Mouse (Mus musculus) neural tube, embryonic 12.5 days (tissue): ENCODE measurements around the gene Cfap97d2. TPM values are rescaled to one million over a fixed set of nuclear protein-coding genes. Genes with fewer than 3 reads are reported as not detected.

ENCODE experiments used
- ATAC-seq: fragments of 200-750 bp; cut with Nextera tagmentation; 2 replicates; pipeline ENCODE4 v1.8.0; 2017; ENCODE audit warnings: low read depth, mild to moderate bottlenecking, moderate TSS enrichment, moderate library complexity; ENCODE audit not compliant: low FRiP score
- H3K27ac ChIP-seq: fragments of 300-500 bp; sonication (generic); 2 replicates; pipeline ENCODE4 v1.5.1; 2016
- H3K27me3 ChIP-seq: fragments of 300-500 bp; sonication (generic); replicated peaks from 2 replicates; pipeline ENCODE4 v1.6.1; 2016; ENCODE audit warnings: mild to moderate bottlenecking
- H3K36me3 ChIP-seq: fragments of 300-500 bp; sonication (generic); 2 replicates; pipeline ENCODE4 v1.6.1; 2016; ENCODE audit warnings: mild to moderate bottlenecking
- H3K4me1 ChIP-seq: fragments of 300-500 bp; sonication (generic); 2 replicates; pipeline ENCODE4 v1.6.1; 2016
- H3K4me2 ChIP-seq: fragments of 300-500 bp; sonication (generic); replicated peaks from 2 replicates; pipeline ENCODE4 v1.6.1; 2016; ENCODE audit warnings: mild to moderate bottlenecking
- H3K4me3 ChIP-seq: fragments of 300-500 bp; sonication (generic); 2 replicates; pipeline ENCODE4 v1.5.1; 2016
- H3K9ac ChIP-seq: fragments of 300-500 bp; sonication (generic); 2 replicates; pipeline ENCODE4 v1.6.1; 2016; ENCODE audit warnings: mild to moderate bottlenecking
- H3K9me3 ChIP-seq: fragments of 300-500 bp; sonication (generic); 2 replicates; pipeline ENCODE4 v1.6.1; 2016; ENCODE audit warnings: mild to moderate bottlenecking
- WGBS: fragments of 180-500 bp; shearing (Covaris S2); methylation state at CpG from one replicate; pipeline ENCODE4 v1.1.7; 2016; 5-methylcytosine and 5-hydroxymethylcytosine counted together
- polyA plus RNA-seq: library from polyadenylated mRNA; unstranded; fragments of >200 nt; fragmentation: Nextera tagmentation; extraction: Ambion mirVana; gene quantifications from 2 replicates; pipeline ENCODE4 v1.2.1, GENCODE M21; 2016

The Cfap97d2 gene
- polyA plus RNA-seq: 0.92 and 1.2 TPM in 2 replicates

DNA sequence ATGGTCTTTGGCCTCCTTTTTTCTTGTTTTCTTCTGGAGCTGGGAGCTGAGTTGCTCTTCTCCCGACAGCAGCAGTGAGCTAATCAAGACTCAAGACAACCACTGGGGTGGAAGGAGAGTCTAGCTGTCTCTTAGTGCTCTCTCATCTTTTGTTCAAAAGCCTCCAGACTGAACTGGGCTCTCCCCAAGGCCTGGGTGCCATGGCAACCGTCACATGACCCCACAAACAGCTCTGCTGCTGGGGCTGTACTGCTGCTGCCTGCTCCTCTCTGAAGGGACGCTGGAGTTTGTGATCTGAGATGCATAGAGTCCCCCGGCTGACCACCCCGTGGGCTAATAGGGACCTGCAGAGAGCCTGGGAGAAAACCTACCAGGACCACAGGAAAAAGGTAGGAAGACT lies at the start of gene Cfap97d2:
Gene Cfap97d2, plus strand, starts transcription at position 222 of the 400 bp plus-strand sequence.
- Histone ChIP-seq H3K27me3 (no peaks in the 10 kb centered on the region), H3K36me3 (no peaks in the 10 kb centered on the region), H3K9me3 (0 out of 2 replicates have a peak, but pooled peaks cover 8% of the 10 kb centered on the region), H3K27ac (0 out of 2 replicates have a peak within 1 kb of the TSS, but pooled peaks have one; percentile 38), H3K4me2 (peak within 1 kb of the TSS; percentile 51), H3K4me3 (0 out of 2 replicates have a peak within 1 kb of the TSS, but pooled peaks have one; percentile 9), H3K9ac (0 out of 2 replicates have a peak within 1 kb of the TSS, but pooled peaks have one; percentile 33), H3K4me1 (peaks cover 8% of the 10 kb centered on the region)
- ATAC-seq: peak; percentile 98
- 4% methylated on average over 5 of the region's 5 CpGs for WGBS

DNA sequence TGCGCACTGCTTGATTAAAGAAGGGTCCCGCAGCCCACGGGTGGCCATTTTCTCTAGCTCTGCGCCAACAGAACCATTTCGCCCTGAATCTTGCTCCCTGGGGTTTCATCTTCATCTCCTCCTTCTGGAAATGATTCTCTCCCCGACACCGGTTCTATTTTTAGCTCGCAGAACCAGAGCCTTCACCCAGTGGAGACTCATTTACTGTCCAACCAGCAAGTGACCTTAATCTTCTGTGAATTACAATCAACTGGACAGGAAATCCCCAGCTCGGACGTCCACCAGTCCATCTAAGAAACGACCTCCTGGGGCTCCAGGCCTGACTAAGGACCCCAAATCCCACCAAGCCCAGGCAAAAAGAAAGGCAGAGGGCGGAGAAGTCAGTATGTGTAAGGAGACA lies 48.2 kb upstream of the Cfap97d2 start:
- Histone ChIP-seq H3K4me2 (no peak overlapping the region), H3K4me3 (no peak overlapping the region), H3K9ac (no peak overlapping the region), H3K36me3 (no peaks in the 10 kb centered on the region), H3K4me1 (no peaks in the 10 kb centered on the region), H3K27ac (no peak overlapping the region), H3K9me3 (no peaks in the 10 kb centered on the region), H3K27me3 (no peaks in the 10 kb centered on the region)
- ATAC-seq: no peak
- WGBS: 78% methylated on average over 12 of the region's 12 CpGs

- Histone ChIP-seq H3K9ac (no peak overlapping the region), H3K36me3 (no peaks in the 10 kb centered on the region), H3K4me3 (no peak overlapping the region), H3K4me1 (no peaks in the 10 kb centered on the region), H3K27me3 (no peaks in the 10 kb centered on the region), H3K4me2 (no peak overlapping the region), H3K27ac (no peak overlapping the region), H3K9me3 (no peaks in the 10 kb centered on the region)
- ATAC-seq: no peak
- WGBS: 90% methylated on average over 13 of the region's 13 CpGs
These were observed 45.4 kb upstream of the Cfap97d2 start for GRCm38 (mm10) chr8:13660323-13660722.

DNA sequence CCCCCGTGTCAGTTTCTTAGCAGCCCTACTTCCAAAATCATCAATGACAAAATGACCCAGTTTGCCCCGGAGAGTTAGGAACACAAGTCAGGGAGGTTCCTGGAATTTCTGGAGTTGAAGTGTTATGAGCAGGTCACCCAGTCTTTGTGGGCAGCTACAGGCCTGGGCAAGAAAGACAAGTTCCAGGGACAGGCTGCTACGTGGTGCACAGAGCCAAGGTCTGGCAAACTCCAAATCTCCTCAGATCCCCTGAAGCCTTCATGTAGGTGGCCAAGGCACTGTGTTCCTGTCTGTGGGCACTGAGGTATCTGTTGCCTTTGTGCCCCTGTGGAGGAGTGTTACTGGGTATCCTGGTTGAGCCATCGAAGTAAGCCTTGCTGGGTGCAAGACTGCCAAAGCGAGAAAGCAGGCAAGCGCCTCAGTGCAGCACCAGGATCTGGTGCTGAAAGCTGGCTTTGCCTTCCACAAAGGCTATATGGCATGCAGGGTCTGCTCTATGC lies 40.9 kb upstream of the Cfap97d2 start:
- Histone ChIP-seq H3K9me3 (no peaks in the 10 kb centered on the region), H3K4me3 (no peak overlapping the region), H3K4me1 (peaks cover 8% of the 10 kb centered on the region; the same call in 1 of the 2 replicates), H3K9ac (no peak overlapping the region), H3K36me3 (peaks cover 3% of the 10 kb centered on the region; the same call in 1 of the 2 replicates), H3K4me2 (no peak overlapping the region), H3K27me3 (no peaks in the 10 kb centered on the region), H3K27ac (no peak overlapping the region)
- WGBS: 90% methylated on average over 6 of the region's 6 CpGs
- no peak for ATAC-seq

DNA sequence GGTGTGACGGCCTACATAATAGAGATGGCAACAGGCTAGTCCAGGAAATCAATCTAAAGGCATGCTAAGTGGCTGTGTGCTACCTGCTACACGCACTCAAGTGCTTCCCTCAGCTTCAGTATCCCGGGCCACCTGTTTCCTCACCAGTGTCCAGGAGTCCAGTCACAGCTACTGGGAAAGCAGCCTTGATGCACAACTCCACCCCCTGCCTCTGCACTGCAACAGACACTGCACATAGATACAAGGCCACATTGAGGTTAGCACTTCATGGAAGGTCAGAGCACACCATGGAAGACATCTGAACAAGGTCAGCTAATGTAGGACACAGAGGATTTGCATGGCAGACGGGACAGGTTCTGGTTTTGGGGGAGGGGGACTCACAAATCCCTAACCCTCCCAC lies 40.2 kb upstream of the Cfap97d2 start:
- no peaks in the 10 kb centered on the region for H3K27me3 ChIP-seq
- peaks cover 8% of the 10 kb centered on the region for H3K4me1 ChIP-seq
- no peaks in the 10 kb centered on the region for H3K9me3 ChIP-seq
- no peak overlapping the region for H3K4me3 ChIP-seq
- no peak overlapping the region for H3K9ac ChIP-seq
- WGBS: 84% methylated on average over 4 of the region's 4 CpGs
- no peak overlapping the region for H3K4me2 ChIP-seq
- no peak for ATAC-seq
- peaks cover 3% of the 10 kb centered on the region; the same call in 1 of the 2 replicates for H3K36me3 ChIP-seq
- H3K27ac ChIP-seq: no peak overlapping the region

GRCm38 (mm10) chr8:13665944-13666343 lies 39.7 kb upstream of the Cfap97d2 start:
- H3K27ac ChIP-seq: no peak overlapping the region
- 89% methylated on average over 8 of the region's 8 CpGs for WGBS
- no peak for ATAC-seq
- no peak overlapping the region for H3K4me3 ChIP-seq
- no peak overlapping the region for H3K9ac ChIP-seq
- H3K4me1 ChIP-seq: peaks cover 8% of the 10 kb centered on the region
- no peaks in the 10 kb centered on the region for H3K9me3 ChIP-seq
- H3K4me2 ChIP-seq: no peak overlapping the region
- no peaks in the 10 kb centered on the region for H3K27me3 ChIP-seq
- peaks cover 3% of the 10 kb centered on the region; the same call in 1 of the 2 replicates for H3K36me3 ChIP-seq

GRCm38 (mm10) chr8:13667917-13668316 lies 37.8 kb upstream of the Cfap97d2 start:
- Histone ChIP-seq H3K27ac (no peak overlapping the region), H3K4me3 (no peak overlapping the region), H3K9ac (no peak overlapping the region), H3K4me2 (no peak overlapping the region), H3K4me1 (peaks cover 8% of the 10 kb centered on the region), H3K9me3 (no peaks in the 10 kb centered on the region), H3K36me3 (peaks cover 3% of the 10 kb centered on the region; the same call in 1 of the 2 replicates), H3K27me3 (no peaks in the 10 kb centered on the region)
- no peak for ATAC-seq
- 76% methylated on average over 4 of the region's 4 CpGs for whole genome bisulfite sequencing

DNA sequence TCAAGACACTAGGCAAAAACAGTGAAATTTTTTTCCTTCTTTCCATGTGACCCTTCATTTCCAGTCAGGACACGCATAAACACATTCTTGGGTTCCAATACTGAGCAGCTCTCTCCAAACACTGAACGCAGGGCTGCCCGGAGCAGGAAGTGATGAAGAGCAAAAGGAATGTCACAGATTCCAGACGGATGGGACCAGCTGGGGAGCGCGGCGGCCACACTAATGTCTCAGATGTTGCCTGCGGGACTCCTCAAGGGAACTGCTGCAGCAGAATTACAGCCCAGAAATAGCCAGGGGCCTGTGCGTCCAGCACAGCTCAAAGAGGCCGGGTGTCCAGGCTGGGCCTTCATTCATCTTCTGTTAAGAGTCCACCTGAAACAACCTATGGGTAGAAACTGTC lies 37.3 kb upstream of the Cfap97d2 start:
- Histone ChIP-seq H3K4me2 (no peak overlapping the region), H3K4me1 (peaks cover 8% of the 10 kb centered on the region), H3K9me3 (no peaks in the 10 kb centered on the region), H3K27ac (no peak overlapping the region), H3K9ac (no peak overlapping the region), H3K4me3 (no peak overlapping the region), H3K27me3 (no peaks in the 10 kb centered on the region), H3K36me3 (peaks cover 3% of the 10 kb centered on the region; the same call in 1 of the 2 replicates)
- WGBS: 67% methylated on average over 10 of the region's 10 CpGs
- no peak for ATAC-seq

- H3K27me3 ChIP-seq: no peaks in the 10 kb centered on the region
- no peaks in the 10 kb centered on the region for H3K9me3 ChIP-seq
- peaks cover 17% of the 10 kb centered on the region for H3K4me1 ChIP-seq
- no peak overlapping the region for H3K27ac ChIP-seq
- no peak overlapping the region for H3K4me3 ChIP-seq
- no peak overlapping the region for H3K4me2 ChIP-seq
- no peak for ATAC-seq
- no peak overlapping the region for H3K9ac ChIP-seq
- H3K36me3 ChIP-seq: peaks cover 3% of the 10 kb centered on the region; the same call in 1 of the 2 replicates
- WGBS: 81% methylated on average over 17 of the region's 17 CpGs
These were observed 35.6 kb upstream of the Cfap97d2 start for GRCm38 (mm10) chr8:13670011-13670471.

DNA sequence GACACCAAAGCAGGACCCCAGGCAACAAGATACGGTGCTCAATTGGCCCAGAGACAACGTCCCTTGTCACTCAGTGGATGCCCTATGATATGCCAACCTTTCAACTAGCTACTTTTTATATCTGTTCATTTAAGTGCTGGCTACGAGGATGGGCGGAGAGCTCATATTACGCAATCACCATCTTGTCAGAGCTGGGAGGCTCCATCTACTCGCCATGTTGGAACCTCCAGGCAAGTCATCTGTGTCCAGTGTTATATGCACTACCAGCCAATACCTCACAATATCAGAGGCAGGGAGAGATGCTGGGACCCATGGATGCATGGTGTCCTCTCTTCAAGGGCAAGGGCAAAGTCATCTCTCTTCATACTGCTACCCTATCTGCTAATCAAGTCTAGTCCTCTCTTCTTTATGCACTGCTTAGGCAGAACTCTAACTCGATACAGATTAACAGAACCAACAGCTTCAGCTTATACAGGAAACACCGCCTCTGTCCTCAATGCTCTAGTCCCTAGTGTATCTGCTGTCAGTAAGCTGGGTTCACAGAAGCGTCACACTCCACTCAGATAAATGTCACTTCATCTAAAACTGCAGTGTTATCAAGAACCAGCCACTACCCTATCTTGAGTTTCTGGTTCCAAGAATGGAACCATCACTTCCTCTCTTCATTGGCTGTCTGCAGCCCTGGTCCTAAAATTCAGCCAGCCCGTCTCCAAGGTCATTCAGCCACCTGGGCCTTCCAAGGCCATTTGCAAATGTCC lies 34.3 kb upstream of the Cfap97d2 start:
- ATAC-seq: no peak
- Histone ChIP-seq H3K27me3 (no peaks in the 10 kb centered on the region), H3K27ac (no peak overlapping the region), H3K36me3 (peaks cover 3% of the 10 kb centered on the region; the same call in 1 of the 2 replicates), H3K9ac (no peak overlapping the region), H3K9me3 (no peaks in the 10 kb centered on the region), H3K4me1 (peaks cover 30% of the 10 kb centered on the region), H3K4me2 (no peak overlapping the region), H3K4me3 (no peak overlapping the region)
- 93% methylated on average over 10 of the region's 10 CpGs for whole genome bisulfite sequencing

DNA sequence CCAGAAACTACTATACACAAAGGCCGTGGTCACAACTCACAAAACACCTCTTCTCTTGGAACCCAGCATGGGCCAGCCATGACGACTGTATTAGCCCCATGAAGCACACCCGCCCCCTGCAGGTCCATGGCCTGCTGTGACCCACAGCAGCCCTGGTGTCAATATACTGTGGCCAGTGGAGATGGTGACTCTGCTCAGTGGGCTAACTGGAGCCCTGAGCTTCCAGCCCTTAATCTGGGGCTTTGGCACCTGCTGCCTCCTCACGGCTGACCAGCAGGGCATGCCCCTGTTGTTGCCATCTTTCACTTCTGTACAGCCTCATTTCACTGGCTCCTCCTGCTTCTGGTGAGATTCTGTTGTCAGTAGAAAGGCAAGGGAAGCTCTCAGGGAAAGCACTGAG lies 32.5 kb upstream of the Cfap97d2 start:
- Histone ChIP-seq H3K9me3 (no peaks in the 10 kb centered on the region), H3K27ac (no peak overlapping the region), H3K4me2 (no peak overlapping the region), H3K27me3 (no peaks in the 10 kb centered on the region), H3K9ac (no peak overlapping the region), H3K36me3 (no peaks in the 10 kb centered on the region), H3K4me3 (no peak overlapping the region), H3K4me1 (peaks cover 35% of the 10 kb centered on the region)
- ATAC-seq: no peak
- 79% methylated on average over 4 of the region's 4 CpGs for WGBS

DNA sequence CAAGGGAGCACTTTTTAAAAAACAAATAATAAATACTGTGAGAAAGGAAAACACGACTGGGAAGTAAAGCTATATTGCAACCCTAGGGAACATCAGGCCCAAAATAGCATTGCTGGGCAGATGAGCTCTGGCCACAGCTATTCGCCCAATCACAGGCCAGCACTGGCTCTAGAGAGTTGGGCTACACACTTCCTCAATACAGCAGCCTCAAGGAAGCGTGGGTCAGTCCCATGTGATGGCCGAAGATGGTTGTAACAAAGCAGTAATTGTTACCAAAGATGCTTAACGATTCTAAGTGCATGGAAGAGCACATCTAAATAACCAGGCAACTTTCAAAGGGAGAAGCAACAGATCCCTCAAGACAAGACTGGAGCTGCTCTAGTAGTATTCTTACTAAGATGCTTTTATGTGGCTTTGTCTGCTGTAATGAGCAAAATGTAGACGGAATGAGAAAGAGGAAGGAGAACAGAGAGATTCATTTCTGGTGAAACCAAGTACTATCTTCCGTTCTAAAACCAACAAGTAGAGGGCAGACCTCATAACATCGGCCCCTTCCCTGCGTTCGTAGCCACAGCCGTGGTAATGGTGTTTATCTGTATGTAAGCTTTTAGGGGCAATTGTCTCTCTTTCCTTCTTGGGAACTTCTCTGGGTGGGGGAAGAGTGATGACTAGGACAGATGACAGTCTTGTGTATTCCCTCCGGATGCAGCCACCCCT lies 31.2 kb upstream of the Cfap97d2 start:
- no peaks in the 10 kb centered on the region for H3K27me3 ChIP-seq
- H3K9me3 ChIP-seq: no peaks in the 10 kb centered on the region
- WGBS: 61% methylated on average over 12 of the region's 12 CpGs
- peaks cover 27% of the 10 kb centered on the region for H3K4me1 ChIP-seq
- ATAC-seq: no peak
- H3K4me3 ChIP-seq: no peak overlapping the region
- no peaks in the 10 kb centered on the region for H3K36me3 ChIP-seq
- H3K9ac ChIP-seq: no peak overlapping the region
- H3K27ac ChIP-seq: no peak overlapping the region
- H3K4me2 ChIP-seq: peak overlapping the region; percentile 76
